Mouse (Mus musculus) forebrain, embryonic 14.5 days (tissue): ENCODE data around the gene Cdk14. TPM values are rescaled to one million over a fixed set of nuclear protein-coding genes. Genes with fewer than 3 reads are reported as not detected.
"Not testable (repeated sequence)": the region's sequence is repeated elsewhere in the genome, so short reads cannot be mapped to it uniquely, and the experiment has no call there.

ENCODE experiments used
- ATAC-seq: fragments of 200-750 bp; cut with Nextera tagmentation; 2 replicates; pipeline ENCODE4 v1.8.0; 2017; ENCODE audit warnings: mild to moderate bottlenecking, moderate library complexity
- DNase-seq: peaks from one replicate; pipeline ENCODE4 v3.0.0-alpha.2; 2015; ENCODE audit warnings: low spot score
- H3K27ac ChIP-seq: fragments of 300-500 bp; sonication (generic); 2 replicates; pipeline ENCODE4 v1.5.1; 2014; ENCODE audit warnings: low read depth, mild to moderate bottlenecking, control low read depth, low read length, moderate library complexity
- H3K27me3 ChIP-seq: fragments of 300-500 bp; sonication (generic); replicated peaks from 2 replicates; pipeline ENCODE4 v1.6.1; 2014; ENCODE audit warnings: low read length, control low read depth, mixed read lengths; ENCODE audit not compliant: control insufficient read depth, insufficient read depth
- H3K36me3 ChIP-seq: fragments of 300-500 bp; sonication (generic); 2 replicates; pipeline ENCODE4 v1.6.1; 2014; ENCODE audit warnings: low read length, control low read depth; ENCODE audit not compliant: control insufficient read depth, insufficient read depth
- H3K4me1 ChIP-seq: fragments of 300-500 bp; sonication (generic); 2 replicates; pipeline ENCODE4 v1.6.1; 2014; ENCODE audit warnings: antibody characterized with exemption, low read length, control low read depth; ENCODE audit not compliant: control insufficient read depth, insufficient read depth
- H3K4me2 ChIP-seq: fragments of 300-500 bp; sonication (generic); 2 replicates; pipeline ENCODE4 v1.6.1; 2014; ENCODE audit warnings: mild to moderate bottlenecking, control low read depth, low read length
- H3K4me3 ChIP-seq: fragments of 300-500 bp; sonication (generic); 2 replicates; pipeline ENCODE4 v1.5.1; 2014; ENCODE audit warnings: low read depth, low read length, control low read depth
- H3K9ac ChIP-seq: fragments of 300-500 bp; sonication (generic); 2 replicates; pipeline ENCODE4 v1.6.1; 2014; ENCODE audit warnings: mild to moderate bottlenecking, low read length, control low read depth, moderate library complexity
- H3K9me3 ChIP-seq: fragments of 300-500 bp; sonication (generic); replicated peaks from 2 replicates; pipeline ENCODE4 v1.6.1; 2016; ENCODE audit warnings: low read length, control low read depth, mixed read lengths; ENCODE audit not compliant: control insufficient read depth
- WGBS: fragments of 180-500 bp; shearing (Covaris S2); extraction: QIAGEN DNeasy Blood & Tissue Kit; methylation state at CpG from one replicate; pipeline ENCODE4 v1.1.7; 2014; 5-methylcytosine and 5-hydroxymethylcytosine counted together
- polyA plus RNA-seq: library from polyadenylated mRNA; unstranded; fragments of >200 nt; fragmentation: Nextera tagmentation; extraction: Ambion mirVana; gene quantifications from 2 replicates; pipeline ENCODE4 v1.2.1, GENCODE M21; 2014

Gene Cdk14
- polyA plus RNA-seq, 1 experiment from 2014 or later: 26.6 TPM

DNA sequence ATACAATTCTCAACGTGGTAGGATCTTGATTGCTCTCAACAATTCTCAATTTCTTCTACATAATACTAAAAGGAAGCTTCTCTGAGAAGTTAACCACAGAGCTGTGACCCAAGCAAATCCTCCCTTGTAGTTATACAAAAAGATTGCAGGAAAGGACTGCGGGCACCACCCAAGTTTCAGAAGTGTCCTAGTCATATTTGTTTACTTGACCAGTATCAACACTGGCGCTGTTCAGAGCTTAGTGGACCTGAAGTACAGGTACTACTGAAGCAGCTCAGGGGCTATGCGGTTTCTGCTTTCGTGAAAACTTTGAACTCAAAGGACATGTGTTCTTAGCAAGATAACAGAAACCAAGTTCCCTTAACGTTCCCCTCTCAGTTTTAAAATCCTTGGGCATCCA lies 172.4 kb downstream of the Cdk14 start:
- no peak overlapping the region for H3K9ac ChIP-seq
- H3K27me3 ChIP-seq: no peaks in the 10 kb centered on the region
- no peak overlapping the region for H3K4me3 ChIP-seq
- no peak overlapping the region for H3K4me2 ChIP-seq
- ATAC-seq (no peak), DNase-seq (no peak)
- H3K9me3 ChIP-seq: no peaks in the 10 kb centered on the region
- no peak overlapping the region for H3K27ac ChIP-seq
- no peaks in the 10 kb centered on the region for H3K4me1 ChIP-seq
- 95% methylated on average over 6 of the region's 6 CpGs for WGBS
- no peaks in the 10 kb centered on the region for H3K36me3 ChIP-seq

DNA sequence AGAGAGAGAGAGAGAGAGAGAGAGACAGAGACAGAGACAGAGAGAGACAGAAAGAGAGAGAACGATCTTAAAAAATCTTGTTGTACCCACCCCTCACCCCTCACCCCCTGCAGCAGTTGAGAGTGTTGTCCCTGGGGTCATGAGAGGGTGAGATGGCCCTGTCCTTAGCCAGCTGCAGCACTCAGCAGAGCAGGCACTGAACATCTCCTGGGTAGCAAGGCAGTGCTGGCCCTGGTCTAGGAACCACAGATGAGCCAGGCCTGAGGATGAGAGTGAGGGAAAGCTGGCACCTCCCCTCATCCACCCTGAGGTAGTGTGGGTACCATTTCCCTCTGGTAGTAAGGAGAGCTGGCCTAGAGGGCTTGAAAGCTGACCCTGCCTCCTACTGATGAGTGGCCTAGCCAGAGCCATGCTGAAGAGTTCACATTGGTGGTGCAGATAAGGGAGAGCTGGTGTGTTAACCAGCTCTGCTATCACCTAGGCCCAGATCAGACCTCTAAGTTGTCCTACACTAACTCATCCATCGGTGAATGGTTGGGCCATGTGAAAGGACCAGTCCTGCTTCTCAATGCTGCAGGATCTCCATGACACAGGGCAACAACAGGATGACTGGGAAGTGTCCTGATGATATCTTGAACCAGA lies 173.5 kb downstream of the Cdk14 start:
- Histone ChIP-seq H3K27ac (no peak overlapping the region), H3K4me1 (no peaks in the 10 kb centered on the region), H3K4me2 (no peak overlapping the region), H3K9ac (no peak overlapping the region), H3K4me3 (no peak overlapping the region), H3K9me3 (no peaks in the 10 kb centered on the region), H3K36me3 (no peaks in the 10 kb centered on the region), H3K27me3 (no peaks in the 10 kb centered on the region)
- DNase-seq (no peak), ATAC-seq (no peak)
- 95% methylated on average over 2 of the region's 2 CpGs for WGBS

DNA sequence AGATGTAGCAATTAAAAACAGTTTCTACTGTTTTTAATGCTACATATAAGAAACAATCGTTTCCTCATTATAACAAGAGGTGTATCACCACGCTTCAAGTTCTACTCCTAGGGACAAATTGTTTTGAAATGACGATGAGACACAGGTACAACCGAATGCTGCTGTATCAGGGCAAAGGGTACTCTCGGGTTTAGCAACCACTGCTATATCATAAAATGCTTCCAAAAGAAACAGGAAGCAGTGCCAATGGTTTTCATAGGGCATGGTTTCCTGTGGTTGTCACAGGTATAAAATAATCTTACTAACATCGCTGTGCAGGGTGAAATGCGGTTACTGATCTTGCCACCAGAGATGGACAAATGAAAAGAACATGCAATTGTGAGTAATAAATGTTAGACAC lies 174.9 kb downstream of the Cdk14 start:
- no peaks in the 10 kb centered on the region for H3K9me3 ChIP-seq
- H3K36me3 ChIP-seq: no peaks in the 10 kb centered on the region
- no peak for DNase-seq
- no peaks in the 10 kb centered on the region for H3K4me1 ChIP-seq
- H3K27me3 ChIP-seq: no peaks in the 10 kb centered on the region
- no peak for ATAC-seq
- no peak overlapping the region for H3K4me2 ChIP-seq
- WGBS: 93% methylated on average over 7 of the region's 7 CpGs
- H3K4me3 ChIP-seq: no peak overlapping the region
- H3K27ac ChIP-seq: no peak overlapping the region
- no peak overlapping the region for H3K9ac ChIP-seq

DNA sequence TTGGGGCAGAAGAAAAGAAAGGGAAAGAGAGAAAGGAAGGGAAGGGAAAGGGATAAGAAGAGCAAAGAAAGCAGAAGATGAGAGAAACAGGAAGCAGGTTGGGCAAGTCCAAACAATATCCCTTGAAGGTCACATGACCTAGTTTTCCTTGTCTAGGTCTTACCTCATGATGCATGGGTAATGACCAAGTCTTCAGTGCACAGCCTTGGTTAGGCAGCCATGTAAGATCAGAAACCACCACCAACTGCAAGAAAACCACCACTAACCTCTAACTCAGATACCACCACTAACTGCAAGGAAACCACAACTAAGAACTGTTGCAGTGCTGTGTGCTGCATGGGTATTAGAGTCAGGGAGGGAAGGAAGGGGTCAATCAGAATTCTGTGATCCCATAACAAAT lies 176.5 kb downstream of the Cdk14 start:
- Histone ChIP-seq H3K4me1 (no peaks in the 10 kb centered on the region), H3K27me3 (no peaks in the 10 kb centered on the region), H3K27ac (no peak overlapping the region), H3K9me3 (no peaks in the 10 kb centered on the region), H3K4me2 (no peak overlapping the region), H3K9ac (no peak overlapping the region), H3K36me3 (no peaks in the 10 kb centered on the region), H3K4me3 (no peak overlapping the region)
- ATAC-seq: no peak
- no peak for DNase-seq

DNA sequence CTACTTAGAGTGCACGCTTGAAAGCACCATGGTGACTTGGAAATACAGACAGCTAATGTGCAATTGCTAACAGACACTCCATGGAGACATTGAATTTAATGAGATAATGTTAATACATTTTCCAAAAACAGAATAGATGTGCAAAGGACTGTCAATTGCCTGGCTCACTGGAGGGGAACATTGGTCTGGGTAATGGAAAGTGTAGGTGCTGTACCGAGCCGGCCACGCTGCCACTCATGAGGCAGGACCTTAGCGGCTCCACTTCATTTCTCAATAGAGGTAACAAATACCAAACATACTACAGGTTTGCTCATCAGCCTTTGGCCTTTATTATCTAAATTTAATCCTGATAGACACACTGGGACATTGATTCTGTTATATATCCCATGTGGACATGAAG lies 177.4 kb downstream of the Cdk14 start:
- WGBS: 91% methylated on average over 5 of the region's 5 CpGs
- H3K9me3 ChIP-seq: 0 out of 2 replicates have a peak, but pooled peaks cover 3% of the 10 kb centered on the region
- H3K4me2 ChIP-seq: no peak overlapping the region
- H3K4me3 ChIP-seq: no peak overlapping the region
- no peak overlapping the region for H3K27ac ChIP-seq
- H3K27me3 ChIP-seq: no peaks in the 10 kb centered on the region
- no peak for ATAC-seq
- DNase-seq: no peak
- no peaks in the 10 kb centered on the region for H3K36me3 ChIP-seq
- H3K9ac ChIP-seq: no peak overlapping the region
- H3K4me1 ChIP-seq: no peaks in the 10 kb centered on the region

DNA sequence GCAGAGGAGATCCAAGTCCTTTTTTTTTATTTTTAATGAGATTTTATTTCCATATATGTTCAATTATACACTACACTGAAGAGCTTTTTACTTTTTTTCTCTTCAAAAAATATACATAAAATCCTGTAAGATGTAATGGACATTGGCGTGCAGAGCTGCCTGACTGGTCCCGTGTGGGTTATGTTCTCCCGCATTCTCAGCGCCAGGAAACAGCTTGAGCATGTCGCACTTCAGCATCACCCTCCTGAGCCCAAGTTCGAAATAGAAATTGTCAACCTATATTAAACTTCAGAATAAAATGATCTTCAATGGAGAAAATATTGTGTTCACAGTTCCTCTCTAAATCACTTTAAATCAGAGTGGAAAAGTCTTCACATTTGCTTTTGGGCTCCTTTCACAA lies 179.0 kb downstream of the Cdk14 start:
- Histone ChIP-seq H3K9ac (no peak overlapping the region), H3K9me3 (peaks cover 3% of the 10 kb centered on the region; the same call in 1 of the 2 replicates), H3K4me3 (no peak overlapping the region), H3K36me3 (no peaks in the 10 kb centered on the region), H3K27me3 (no peaks in the 10 kb centered on the region), H3K4me1 (no peaks in the 10 kb centered on the region), H3K27ac (no peak overlapping the region), H3K4me2 (no peak overlapping the region)
- DNase-seq (no peak), ATAC-seq (no peak)
- 86% methylated on average over 6 of the region's 6 CpGs for WGBS

DNA sequence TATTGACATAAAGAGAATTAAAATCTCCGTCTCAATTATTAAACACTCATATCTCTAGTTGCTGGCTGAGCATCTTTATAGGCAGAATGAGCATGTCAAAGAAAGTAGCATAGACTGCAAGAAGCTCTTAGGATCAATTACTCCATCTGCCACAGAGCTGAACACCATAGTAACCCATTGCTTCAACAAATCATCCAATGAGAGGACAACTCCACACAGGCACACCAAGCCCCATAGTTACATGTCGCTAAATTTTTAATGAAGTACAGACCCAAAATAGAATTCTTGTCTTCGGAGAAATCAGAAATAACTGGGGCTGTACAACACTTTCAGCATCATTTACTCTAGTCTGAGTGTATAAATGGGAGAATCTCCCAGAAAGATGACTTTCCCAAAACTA lies 180.0 kb downstream of the Cdk14 start:
- H3K36me3 ChIP-seq: no peaks in the 10 kb centered on the region
- no peak overlapping the region for H3K27ac ChIP-seq
- H3K4me2 ChIP-seq: no peak overlapping the region
- ATAC-seq: no peak
- no peak overlapping the region for H3K9ac ChIP-seq
- DNase-seq: no peak
- peaks cover 3% of the 10 kb centered on the region; the same call in 1 of the 2 replicates for H3K9me3 ChIP-seq
- H3K27me3 ChIP-seq: no peaks in the 10 kb centered on the region
- 95% methylated on average over 3 of the region's 3 CpGs for WGBS
- no peak overlapping the region for H3K4me3 ChIP-seq
- H3K4me1 ChIP-seq: no peaks in the 10 kb centered on the region

DNA sequence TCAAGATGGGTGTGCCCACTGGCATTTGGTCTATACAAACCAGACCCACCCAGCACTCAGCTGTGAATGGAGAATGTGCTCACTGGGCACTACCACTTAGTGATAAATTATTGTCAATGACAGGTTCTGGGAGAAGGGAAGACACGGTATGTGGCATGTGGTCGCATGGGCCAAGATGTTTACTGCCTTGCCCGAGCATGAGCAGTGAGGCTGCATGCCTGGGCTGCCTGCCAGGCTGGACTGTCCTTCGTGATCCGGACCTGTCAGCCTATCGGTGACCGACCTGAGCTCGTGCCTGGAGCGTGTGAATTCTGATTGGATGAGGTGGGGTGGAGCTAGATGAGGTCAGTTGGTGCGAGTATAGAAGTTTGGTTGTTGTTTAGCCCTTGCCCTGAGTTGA lies 185.2 kb downstream of the Cdk14 start:
- not testable (repeated sequence) for H3K27me3 ChIP-seq, H3K36me3 ChIP-seq, H3K4me3 ChIP-seq, H3K9ac ChIP-seq, ATAC-seq, H3K9me3 ChIP-seq, H3K27ac ChIP-seq, DNase-seq, H3K4me1 ChIP-seq, H3K4me2 ChIP-seq
- WGBS: 96% methylated on average over 10 of the region's 10 CpGs

DNA sequence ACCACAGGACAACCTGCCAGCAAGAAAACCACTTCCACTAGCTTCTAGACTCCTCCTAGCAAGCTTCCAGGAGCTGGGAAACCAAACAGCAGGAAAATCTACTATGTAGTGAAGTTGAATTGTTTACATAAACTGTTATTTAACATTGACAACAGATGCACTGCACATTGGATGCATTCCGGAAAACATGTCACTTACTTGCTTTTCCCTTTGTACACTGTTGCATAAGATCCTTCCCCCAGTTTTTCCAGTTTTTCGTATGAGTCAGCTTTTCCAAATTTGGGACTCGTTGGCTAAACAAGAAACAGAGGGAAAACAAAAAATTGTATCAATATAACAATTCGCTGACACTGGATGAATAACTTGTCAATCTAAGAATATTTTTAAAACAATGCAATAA lies 193.1 kb downstream of the Cdk14 start:
- no peak overlapping the region for H3K27ac ChIP-seq
- DNase-seq: no peak
- ATAC-seq: no peak
- 93% methylated on average over 4 of the region's 4 CpGs for WGBS
- no peaks in the 10 kb centered on the region for H3K27me3 ChIP-seq
- no peak overlapping the region for H3K9ac ChIP-seq
- H3K4me2 ChIP-seq: no peak overlapping the region
- no peaks in the 10 kb centered on the region for H3K9me3 ChIP-seq
- H3K4me1 ChIP-seq: no peaks in the 10 kb centered on the region
- H3K4me3 ChIP-seq: no peak overlapping the region
- no peaks in the 10 kb centered on the region for H3K36me3 ChIP-seq
